Mouse (Mus musculus) natural killer cell, adult 2 months (primary cell): ENCODE measurements around the gene Ltb.

Experiments used
- DNase-seq, 2 experiments: peaks; one replicate each; pipeline ENCODE4 v3.0.0; 2022; ENCODE audit warnings: low spot score in 2 of 2

The Ltb gene

DNA sequence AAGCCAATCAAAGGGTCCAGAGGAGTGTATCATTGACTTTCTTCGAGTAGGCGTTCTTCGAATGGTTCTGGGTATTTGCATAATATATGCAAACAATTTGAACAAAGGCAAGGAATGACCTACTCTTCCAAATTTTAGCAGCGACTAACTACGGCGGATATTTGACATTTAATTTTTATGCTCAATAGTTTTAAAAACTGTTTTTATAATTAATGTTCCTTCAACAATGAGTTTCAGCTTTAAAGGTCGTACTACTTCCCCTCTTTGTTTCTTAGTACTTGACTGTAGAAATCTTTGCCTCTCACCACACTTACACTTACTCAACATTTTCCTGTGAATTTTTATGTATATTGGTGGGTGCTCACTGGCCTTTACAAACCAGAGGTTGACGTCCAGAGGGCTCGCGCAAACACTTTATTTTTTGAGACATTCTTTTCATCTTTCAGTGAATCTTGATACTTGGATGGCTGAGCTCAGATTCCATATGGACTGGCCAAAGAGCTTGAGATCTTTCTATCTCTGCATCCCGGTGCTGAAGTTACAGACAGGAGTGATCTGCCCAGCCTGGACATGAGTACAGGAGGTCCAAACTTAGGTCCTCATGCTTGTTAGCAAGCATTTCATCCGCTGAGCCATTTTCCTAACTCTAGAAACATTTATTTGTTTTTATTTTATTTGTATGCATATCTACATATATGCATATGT is 28.6 kb upstream of the Ltb start:
- DNase-seq: no peak

DNA sequence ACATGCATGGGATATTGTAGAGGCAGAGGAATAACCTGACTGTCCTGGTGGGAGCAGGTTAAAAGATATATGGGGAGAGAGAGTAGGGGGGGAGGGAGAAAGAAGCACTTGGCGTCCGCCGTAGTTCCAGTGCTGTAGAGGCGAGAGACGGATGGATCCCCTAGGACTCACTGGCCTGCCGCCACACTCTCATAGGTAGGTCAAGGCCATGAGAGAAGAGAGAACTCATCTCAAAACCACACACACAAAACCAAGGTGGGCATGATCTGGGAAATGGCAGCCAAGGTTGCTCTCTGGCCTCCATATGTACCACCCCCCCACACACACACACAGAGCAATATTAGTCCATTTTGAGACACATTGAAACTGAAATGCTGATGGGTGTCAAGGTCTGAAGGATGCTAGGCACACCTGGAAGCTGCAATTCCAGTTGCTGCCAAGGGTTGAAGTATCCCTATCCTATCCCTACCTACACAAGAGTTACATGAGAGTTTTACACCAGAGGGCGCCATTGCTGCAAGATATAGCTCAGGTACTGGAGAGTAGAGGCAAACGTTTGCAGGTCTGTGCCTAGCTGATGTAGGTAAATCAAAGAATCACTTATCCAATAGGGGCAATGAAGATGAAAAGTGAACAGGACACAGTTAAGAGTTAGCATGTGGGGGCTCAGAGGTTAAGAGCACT is 27.7 kb upstream of the Ltb start:
- peak; percentile 67 to 79 for DNase-seq

DNA sequence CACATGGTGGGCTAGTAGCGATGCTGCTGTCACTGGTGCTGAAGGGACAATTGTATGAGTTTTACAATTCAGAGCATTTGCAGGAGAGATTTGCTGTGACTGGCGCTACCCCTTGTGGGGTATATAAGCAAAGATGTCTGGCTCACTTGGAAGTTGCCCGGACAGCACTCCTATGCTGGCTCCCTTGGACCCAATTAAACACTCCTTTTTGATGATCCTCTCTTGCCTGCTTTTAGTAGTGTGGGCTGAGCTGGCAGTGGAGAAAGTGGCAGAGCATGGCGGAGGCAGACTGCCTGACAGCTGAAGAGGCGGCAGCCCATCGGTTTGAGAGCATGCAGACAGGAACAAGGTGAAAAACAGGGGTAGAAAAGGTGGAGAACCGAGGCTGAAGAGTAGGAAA is 26.4 kb upstream of the Ltb start:
- no peak for DNase-seq

DNA sequence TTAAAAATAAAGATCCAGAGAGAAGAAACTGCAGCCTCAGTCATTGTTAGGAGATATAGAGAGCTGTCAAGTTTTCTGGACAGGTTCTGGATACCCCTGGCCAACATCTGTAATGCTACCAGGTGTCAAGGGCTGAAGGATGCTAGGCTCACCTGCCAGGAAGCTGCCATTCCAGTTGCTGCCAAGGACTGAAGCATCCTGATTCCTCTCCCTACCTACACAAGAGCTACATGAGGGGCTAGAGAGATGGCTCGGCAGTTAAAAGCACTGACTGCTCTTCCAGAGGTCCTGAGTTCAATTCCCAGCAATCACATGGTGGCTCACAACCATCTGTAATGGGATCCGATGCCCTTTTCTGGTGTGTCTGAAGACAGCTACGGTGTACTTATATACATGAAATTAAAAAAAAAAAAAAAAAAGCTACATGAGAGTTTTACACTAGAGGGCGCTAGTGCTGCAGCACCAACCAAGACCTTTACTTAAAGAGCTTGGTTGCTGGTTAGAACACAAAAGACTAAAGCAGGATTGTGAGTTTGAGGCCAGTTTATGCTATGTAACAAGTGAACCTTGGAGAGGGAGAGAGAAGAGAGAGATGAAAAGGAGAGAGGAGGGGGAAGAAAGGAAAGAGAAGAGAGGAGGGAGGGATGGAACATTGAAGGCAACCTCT is 25.6 kb upstream of the Ltb start:
- peak in 1 of 2 experiments; percentile 52 for DNase-seq

DNA sequence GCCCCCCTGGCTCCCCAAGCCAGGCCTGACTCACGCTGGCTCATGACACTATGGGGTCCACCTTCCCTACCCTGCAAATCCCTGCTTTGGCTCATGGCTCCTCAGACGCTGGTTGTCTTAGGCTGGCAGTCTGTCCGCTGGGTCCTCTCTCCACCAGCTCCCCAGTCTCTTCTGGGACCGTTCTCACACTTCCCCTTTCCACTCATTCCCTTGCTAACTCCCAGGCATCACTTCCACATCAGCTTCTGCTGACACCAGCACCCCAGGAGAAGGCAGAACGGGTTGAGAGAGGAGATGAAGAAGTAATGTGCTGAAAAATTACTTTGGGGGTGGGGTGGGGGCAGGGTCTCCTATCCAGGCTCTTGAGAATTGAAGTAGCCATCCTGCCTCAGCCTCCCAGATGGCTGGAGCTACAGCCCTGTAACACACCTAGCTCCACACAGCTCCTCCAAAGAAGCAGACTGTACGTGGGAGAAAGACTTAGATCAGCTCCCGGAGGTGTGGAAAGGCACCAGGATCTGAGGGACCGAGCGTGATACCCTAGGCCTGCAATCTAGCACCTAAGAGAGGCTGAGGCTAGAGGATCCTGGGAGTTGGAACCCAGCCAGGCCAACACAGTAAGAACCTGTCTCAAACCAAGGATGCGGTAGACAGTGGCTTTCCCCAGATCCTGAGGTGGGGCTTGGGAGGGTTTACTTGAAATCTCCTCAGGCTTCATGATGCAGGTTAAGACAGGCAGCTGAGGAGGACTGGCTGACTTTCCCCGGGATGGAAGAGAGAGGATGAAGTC is 21.6 kb upstream of the Ltb start:
- DNase-seq: no peak

DNA sequence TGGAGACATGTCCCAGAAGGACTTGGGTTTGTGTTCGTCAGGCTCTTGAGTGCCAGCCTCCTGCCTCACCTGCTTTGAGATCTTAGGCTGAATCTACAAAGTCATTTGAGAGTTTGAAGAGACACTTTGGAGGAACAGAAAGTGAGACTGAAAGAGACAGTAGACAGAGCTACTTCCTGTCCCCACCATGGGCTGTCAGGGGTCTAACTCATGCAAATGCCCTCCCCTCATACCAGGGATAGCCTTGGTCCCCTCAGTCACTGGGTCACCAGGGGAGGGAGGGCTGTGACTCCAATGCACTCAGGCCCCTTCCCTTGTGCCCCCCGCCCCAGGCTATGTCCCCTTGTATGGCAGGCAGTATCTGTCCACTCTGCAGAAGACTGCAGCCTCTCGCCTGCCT is 20.9 kb upstream of the Ltb start:
- DNase-seq: peak in 1 of 2 experiments; percentile 65

DNA sequence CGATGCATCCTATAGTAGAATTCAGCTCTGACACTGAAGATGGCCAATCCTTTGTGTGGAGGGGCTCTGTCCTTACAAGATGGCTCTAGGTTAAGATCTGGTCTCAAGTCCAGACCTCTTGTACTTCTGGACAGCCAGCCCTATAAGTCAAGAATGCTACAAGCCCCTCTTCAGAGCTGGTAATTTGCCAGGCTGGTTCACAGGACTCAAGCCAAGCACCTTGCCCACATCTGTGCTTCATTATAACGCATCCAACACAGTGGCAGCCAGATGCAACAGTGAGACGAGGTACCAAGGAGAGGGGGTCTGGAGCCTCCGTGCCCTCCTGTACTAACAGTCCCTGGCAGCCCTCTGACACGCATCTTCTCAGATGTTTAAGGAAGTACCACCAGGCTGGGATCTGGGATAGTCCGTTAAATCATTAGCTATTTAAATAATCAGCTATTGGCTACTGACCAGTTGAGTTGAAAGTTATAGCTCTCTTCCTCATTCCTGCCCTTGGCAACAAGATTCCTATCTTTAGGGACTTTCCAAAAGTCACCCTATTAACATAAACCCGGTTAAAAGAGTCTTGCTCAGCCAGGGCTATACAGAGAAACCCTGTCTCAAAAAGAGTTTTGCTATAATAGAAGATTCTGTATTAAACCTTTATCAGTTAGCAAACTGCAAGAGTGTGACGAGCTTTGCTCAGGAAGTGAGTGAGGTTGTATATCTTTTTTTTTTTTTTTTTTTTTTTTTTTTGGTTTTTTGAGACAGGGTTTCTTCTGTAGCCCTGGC is 19.9 kb upstream of the Ltb start:
- no peak for DNase-seq

DNA sequence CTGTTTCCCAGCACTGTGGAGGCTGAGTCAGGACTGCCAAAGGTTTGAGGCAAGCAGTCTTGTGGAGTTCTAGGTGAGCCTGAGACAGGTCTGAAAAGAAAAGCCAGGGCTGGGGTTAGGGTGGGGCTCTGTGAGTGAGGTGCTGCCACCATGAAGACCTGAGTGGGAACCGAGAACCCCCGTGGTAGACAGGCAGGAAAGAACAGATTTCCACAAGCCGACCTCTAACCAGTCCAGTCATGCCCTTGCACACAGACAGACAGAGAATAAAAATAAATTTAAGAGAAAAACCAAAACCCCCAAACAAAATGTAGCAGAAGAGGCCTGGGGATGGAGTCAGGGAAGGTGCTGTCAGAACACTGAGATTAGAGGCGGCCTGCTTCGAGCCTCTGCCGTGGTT is 18.9 kb upstream of the Ltb start:
- DNase-seq: no peak

DNA sequence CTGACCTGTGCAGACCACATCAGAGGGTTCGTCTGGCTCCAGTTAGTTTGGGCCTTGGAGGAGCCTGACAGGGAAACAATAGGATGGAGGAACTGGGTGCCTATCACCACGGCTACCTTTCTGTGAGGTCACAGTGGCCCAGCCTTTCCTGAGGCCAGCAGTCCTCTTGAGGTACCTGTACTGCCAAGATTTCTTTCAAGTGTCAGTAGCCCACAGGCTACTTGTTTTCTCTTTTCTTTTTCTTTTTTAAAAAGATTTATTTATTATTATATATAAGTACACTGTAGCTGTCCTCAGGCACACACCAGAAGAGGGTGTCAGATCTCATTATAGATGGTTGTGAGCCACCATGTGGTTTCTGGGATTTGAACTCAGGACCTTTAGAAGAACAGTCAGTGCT is 18.3 kb upstream of the Ltb start, which contains the start of gene Aif1:
Gene Aif1 (minus strand): TSS at position 101 of the 400 bp plus-strand sequence.
- no peak for DNase-seq

DNA sequence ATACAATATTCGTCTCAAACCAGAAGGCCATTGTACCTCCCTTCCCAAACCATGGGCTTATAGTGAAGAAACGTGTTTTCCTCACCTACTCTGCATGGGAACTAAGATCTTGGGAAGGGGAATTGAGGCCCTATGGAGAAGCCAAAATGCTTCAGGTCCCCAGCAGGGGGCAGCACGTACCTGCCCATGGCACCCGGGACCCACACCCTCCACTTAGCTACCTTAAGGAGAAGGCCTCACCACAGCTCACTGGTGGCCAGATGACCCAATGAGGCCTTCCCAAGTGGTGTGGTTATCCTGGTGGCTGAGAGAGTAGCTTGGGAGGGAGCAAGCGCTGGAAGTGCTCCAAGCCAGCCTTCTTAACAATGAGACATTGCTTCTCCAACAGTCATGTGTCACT is 15.7 kb upstream of the Ltb start:
- peak; percentile 70 to 79 for DNase-seq

DNA sequence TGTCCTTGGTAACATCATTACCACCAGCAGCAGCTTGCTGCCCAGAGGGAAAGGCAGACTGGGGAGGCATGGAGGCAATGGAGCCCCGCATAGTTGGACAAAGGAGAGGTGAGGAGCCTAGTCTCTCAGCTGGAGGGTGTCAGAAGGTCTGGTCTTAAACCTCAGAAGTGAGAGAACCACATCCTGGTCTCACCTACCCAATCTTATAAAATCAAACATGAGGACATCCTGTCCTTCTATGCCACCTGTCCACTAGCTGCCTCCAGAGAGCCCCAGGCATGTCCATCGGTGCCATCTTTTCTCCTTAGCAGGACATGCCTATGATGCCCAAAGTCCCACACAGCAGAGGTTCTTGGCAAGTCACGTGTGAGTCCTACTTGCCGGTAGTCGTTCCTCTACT is 14.1 kb upstream of the Ltb start:
- peak; percentile 49 to 69 for DNase-seq

DNA sequence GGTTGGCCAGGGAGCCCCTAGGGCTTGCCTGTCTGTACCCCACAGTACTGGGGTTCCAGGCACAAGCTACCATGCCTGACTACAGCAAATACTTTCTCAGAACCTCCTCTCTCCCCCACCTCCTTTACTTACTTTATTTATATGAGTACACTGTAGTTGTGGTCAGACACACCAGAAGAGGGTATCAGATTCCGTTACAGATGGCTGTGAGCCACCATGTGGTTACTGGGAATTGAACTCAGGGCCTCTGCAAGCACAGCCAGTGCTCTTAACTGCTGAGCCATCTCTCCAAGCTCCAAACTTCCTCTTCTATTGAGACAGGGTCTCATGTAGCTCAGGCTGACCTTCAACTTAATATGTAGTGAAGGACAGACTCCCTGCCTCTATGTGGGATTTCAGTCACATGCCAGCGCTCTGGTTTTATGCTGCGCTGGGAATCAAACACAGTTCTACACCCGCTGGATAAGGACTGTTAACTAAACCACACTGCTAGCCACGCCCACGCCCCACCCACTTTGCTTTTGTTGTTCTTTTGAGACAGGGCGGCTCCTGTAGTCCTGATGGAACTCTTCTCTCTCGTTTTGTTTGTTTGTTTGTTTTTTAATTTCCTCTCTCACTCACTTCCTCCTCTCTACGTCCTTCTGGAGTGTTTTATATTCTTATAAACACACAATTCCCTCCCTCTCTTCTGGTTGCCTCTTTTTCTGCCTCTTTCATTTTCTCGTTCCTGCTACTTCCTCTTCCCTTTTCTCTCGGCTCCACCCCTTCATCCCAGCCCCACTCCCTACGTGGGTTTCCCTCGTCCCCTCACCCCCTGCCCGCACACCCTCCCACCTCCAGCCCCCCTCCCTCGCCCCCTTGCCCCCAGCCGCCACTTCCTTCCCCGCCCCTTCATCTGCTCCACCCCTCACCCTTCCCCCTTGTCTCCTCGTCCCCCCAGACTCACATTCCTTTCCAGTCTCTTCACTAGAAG is 8.3 kb upstream of the Ltb start:
- peak; percentile 74 to 81 for DNase-seq

DNA sequence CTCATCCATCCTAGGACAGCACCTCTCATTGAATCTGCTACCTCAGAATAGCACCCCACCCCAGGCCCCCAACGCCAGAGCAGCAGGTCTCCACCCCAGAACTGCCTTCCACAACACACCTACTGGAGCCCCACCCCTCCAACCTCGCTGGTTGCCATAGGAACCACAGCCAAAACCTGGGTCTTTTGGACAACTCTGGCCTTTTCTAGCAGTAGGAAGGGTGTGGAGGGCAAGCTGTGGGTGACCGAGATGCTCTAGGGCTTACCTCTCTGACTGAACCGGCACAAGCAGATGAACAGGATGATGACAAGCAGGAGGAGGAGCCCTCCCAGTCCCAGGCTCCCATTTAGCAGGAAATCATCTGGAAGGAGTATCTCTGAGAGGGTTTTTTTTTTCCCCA is 7.6 kb upstream of the Ltb start:
- peak; percentile 63 to 73 for DNase-seq

DNA sequence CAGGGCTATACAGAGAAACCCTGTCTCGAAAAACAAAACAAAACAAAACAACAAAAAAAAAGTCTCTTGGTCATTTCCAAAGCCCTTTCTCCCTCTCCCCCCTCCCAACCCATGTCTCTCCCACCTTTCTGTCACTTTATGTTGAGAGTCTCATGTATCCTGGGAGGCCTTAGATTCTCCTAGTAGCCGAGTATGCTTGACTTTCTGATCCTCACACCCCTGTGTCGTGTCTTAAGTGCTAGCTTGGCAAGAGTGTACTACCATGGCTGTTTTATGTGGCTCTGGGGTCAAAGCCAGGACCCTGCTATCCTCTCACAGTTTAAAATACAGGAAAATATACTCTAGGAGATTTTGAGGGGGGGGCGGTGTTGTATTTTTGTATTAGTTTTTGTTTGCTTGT is 6.9 kb upstream of the Ltb start:
- no peak for DNase-seq

DNA sequence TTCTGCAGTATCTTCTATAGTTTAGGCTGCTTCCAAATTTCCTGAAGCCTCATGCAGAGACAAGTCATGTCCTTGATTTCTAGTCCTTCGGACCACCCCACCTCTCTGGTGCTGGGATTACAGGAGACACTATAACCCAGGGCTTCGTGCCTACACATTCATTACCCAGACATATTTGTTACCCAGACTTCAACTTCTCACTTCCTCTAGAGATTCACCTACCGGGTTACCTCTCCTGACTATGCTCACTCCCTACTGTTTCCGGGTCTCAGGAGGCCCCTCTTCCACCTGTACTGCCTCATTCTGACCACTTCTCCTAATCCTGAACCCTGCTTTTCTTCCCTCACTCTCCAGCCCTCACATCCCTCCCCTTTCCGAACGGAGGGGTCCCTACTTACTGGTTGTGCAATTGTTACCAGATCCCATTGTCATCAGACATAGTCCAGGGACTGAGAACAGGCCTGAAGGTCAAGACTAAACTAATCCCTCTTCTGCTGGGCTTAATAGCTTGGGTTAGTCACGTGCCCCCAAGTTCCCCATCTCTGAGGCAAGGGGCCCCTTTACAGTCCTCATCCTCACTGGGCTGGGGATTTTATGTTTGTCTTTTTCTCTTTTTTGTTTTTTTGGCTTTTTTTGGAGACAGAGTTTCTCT is 6.2 kb upstream of the Ltb start, which contains the start of gene Lst1:
Gene Lst1 (minus strand): TSS at position 481 of the 652 bp plus-strand sequence.
- DNase-seq: no peak

DNA sequence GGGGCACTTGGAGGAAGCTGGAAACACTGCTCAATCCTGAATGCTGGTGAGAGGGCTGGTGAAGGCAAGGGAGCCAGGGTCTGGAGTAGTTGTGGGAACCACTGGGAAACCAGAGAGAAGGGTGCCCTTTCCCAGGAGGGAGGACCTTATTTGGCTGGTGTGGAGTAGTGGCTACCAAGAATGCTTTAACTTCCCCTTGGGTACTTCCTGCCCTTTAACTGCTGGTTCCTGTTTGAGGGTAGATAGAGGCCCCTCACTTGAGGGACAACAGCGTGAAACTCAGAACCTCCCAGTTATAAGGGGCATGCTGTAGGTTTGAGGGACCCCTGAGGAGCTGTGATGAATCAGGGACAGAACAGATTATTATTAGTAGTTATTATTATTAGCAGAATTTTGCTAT is 5.1 kb upstream of the Ltb start:
- DNase-seq: no peak

DNA sequence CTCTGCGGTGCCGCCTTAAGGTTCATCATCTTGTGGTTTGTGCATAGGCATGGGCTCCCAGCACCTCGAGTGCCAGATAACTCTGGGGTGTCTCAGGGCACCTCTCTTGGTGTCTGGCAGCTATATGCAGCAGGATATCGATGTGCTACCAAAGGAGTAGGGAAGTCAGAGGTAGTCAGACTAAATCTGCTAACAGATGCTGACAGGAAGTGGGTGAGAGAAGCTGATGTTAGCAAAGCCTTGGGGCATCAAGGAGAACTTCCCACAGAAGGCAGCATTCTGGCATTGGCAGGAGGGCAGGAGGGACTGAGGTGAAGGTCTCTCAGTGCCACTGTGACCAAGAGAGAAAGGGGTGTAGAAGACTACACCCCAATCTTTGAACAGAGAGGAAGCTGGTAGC is 4.1 kb upstream of the Ltb start:
- DNase-seq: peak; percentile 61 to 63

DNA sequence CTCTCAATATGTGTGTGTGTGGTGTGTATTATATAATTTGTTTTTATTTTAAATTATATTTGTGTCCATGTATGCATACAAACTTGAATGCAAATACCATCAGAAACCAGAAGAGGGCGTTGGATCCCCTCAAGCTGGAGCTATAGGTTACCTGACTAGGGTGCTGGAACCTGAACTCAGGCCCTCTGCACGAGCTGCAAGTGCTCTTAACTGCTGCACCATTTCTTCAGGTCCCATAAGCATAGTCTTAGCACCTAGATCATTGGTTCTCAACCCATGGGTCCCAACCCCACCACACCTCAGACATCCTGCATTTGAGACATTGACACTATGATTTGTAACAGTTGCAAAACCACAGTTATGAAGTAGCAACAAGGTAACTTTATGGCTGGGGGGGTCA is 2.5 kb upstream of the Ltb start:
- no peak for DNase-seq

DNA sequence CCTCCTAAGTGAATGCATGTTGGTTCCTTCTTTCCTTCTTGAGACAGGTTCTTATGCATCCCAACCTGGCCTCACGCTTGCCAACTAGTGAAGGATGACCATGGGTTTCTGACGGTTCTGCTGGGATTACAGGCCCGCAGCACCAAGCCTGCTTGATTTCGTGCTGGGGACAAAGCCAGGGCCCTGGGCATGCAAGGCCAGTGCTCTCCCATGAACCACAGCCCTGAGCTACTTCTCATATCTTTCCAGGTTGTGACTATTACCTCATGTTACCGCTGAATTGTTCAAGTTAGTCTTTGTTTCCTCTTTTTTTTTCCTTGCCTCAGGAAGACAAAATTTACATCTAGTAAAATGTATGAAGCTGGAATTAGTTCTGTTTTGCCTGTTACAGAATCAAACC is 1.3 kb upstream of the Ltb start:
- DNase-seq: no peak
